Mouse (Mus musculus): ENCODE data around the gene Dhrs7b.
"Not testable (repeated sequence)": the region's sequence is repeated elsewhere in the genome, so short reads cannot be mapped to it uniquely, and the experiment has no call there.

Gene Dhrs7b

DNA sequence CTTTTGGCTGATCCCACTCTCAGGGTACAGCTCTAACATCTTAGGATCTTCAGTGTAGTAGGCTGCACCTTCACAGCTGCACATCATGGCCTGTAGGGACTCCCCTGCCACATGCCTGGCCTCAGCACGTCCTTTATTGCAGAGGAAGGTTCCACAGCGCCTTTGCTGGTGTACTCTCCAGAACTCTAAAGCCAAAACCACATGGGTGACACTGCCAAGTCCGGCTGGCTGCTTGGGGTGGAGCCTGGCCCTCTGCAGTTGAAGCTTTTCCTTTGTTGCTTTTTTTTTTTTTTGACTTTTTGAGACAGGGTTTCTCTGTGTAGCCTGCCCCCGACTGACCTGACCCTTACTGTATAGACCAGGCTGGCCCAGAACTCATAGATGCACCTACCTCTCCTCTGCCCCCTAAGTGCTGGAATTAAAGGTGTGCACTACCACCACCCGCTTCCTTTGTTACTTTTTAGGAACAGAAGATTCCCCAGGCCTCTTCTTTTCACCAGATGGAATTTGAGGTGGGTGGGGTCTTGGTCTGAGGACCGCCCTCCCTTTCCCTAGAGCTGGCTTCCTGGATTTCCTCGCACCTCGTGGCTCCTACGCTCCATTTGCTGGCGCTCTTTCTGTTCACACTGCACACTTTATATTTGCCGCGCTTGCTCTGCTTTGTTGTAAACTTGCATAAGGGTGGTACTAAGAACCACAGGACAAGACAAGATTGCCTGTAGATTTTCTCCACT lies 11.2 kb downstream of the Dhrs7b start:
- DNase-seq (ENCODE audit: low spot score), result no peak

DNA sequence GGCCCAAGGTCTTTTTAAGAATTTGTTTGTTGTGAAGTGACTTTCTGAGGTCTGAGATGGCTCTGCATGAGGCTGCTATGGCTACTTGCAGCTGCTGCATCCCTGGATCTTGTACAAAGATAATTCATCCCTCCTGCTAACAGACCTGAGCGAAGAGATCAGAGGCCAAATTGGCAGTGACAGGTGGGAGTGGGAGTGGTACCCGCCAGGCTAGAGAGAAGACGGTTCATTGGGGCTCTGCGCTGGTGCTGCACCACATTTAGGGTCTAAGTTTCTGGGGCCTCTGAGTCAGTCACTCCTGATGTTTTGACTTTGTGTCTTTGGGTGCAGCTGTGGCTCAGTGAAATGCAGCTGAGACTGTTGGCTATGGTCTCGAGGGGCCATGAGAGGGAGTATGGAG lies 13.0 kb downstream of the Dhrs7b start:
- no peak for DNase-seq (ENCODE audit: low spot score)

DNA sequence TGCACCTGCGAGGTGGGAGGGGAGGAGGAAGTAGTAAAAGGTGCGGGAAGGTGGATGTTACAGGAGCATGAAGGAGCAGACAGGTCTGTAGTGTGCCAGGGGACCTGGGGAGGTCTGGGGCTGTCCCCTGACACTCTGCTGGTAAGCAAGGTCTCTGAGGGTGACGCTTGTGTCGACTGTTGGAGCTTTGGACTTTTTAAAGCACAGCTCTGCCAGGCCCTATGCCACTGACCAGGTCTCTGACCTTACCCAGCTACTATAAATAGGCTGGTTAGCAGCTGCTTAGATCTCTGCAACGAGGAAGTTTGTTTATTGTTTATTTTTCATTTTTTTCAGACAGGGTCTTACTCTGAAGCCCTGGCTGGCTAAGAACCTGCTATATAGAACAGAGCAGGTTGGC lies 15.0 kb downstream of the Dhrs7b start:
- no peak for DNase-seq (ENCODE audit: low spot score)

DNA sequence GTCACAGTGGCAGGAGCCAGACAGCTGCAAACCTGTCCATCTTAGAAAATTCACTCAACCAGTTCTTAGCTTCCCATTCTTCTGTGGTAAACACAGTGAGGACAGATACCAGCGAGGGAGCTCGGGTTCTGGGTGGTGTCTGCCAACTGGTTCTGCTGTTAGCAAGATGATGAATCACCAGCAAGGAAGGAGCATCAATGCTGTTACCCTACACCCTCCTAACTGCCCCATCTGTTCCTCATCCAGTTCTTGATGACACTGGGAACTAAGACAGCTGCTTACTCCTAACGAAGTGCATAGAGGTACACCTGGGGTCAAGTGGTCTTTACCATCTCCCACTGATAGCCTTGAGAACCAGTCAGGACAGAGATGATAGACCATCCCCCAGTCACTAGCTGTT lies 26.2 kb downstream of the Dhrs7b start:
- DNase-seq (ENCODE audit: low spot score), result no peak

DNA sequence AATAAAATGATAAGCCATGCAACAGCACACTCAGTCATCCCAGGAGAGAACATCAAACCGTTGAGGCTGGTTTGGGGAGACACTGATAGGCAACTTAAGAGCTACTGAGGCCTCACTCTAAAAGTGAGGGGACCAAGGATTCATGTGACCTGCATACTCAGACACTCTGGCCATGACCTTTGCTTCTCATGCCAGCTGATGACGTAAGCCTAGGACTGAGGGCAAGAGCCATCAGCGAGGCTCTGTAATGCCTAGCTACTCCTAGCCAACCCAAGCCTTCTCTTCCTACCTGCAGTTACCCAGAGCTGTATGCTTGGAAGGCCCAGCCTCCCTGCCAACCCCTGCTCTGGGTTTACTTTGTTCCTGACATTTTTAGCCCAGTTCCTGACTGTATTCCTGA lies 31.6 kb downstream of the Dhrs7b start:
- DNase-seq (ENCODE audit: low spot score), result no peak

GRCm38 (mm10) chr11:60863196-60863595 lies 32.8 kb downstream of the Dhrs7b start:
- no peak for DNase-seq (ENCODE audit: low spot score)

DNA sequence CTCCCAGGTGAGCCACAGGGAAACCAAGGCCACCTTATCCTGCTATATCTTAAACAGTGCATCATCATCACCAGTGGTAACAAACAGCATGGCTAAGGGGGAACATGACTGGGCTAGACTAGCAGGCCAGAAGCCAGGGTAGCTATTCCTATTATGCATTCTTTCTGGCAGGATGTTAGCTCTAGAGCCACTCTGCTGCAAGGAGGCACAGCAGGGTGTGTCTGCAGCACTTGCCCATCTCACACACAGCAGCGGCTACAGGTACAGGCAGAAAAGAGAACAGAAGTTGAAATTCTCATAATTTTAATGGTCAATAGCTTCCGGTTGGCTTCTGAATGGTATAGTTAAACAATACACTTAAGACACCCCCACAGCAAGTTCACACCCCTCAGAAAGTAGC lies 33.7 kb downstream of the Dhrs7b start:
- no peak for DNase-seq (ENCODE audit: low spot score)

- DNase-seq (ENCODE audit: low spot score), result no peak
Measured at GRCm38 (mm10) chr11:60864916-60865315, 34.5 kb downstream of the Dhrs7b start.

DNA sequence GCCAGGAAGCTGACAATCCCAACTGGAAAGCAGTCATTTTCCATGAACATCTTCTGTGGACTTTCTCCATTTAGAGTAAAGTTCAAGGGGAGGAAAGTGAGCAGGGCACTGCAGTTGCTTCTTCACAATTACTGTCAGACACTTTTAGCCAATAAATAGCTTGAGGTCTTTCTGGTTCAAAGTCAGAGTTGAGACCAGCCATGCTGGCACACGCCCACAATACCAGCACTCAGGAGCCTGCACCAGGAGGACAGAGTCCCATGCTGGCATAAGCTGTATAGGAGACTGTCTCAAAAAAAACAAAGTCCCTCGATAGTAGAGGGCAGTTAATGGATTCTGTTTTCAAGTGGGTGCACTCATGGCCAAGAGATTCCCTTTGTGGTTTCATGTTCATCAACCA lies 35.6 kb downstream of the Dhrs7b start:
- no peak for DNase-seq (ENCODE audit: low spot score)

- no peak for DNase-seq (ENCODE audit: low spot score)
Measured at GRCm38 (mm10) chr11:60867456-60867855, 37.0 kb downstream of the Dhrs7b start.

- DNase-seq (ENCODE audit: low spot score), result no peak
Measured at GRCm38 (mm10) chr11:60867904-60868303, 37.5 kb downstream of the Dhrs7b start.

- DNase-seq (ENCODE audit: low spot score), result not testable (repeated sequence)
Measured at GRCm38 (mm10) chr11:60869471-60869870, 39.0 kb downstream of the Dhrs7b start.

- DNase-seq (ENCODE audit: low spot score), result no peak
Measured at GRCm38 (mm10) chr11:60871409-60871808, 41.0 kb downstream of the Dhrs7b start.

- no peak for DNase-seq (ENCODE audit: low spot score)
Measured at GRCm38 (mm10) chr11:60873101-60873500, 42.7 kb downstream of the Dhrs7b start.

DNA sequence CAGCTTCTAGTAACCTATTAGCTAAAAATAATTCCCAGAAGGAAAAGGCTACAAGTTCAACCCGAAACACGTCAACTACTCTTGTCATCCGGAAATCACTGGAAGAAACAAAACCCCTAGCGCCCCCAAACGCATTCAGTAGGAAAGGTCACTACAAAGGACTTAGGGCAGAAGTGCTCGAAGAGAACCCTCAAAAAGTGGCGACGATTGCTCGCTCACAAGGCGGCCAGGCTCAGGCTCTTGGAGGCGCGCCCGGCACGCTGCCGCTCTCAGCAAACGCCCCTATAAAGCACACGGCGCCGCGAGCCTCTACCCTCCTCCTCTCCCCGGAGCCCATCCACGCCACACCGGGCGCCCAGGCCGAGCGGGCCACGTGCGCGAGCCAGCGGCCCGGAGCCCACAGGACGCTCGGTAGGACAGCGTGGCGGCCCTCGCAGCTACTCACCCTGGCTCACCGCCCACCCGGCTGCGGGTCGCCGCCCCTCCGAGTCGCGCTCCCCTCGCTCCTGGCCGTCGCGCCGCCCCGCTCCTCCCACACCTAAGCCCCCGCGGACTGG lies 47.7 kb downstream of the Dhrs7b start:
- peak; percentile 59 for DNase-seq (ENCODE audit: low spot score)

- peak; percentile 99 for DNase-seq (ENCODE audit: low spot score)
Measured at GRCm38 (mm10) chr11:60878675-60879294, 48.4 kb downstream of the Dhrs7b start, which contains the start of gene Tmem11. TSS of gene Tmem11 (minus strand) at chr11:60879272.

DNA sequence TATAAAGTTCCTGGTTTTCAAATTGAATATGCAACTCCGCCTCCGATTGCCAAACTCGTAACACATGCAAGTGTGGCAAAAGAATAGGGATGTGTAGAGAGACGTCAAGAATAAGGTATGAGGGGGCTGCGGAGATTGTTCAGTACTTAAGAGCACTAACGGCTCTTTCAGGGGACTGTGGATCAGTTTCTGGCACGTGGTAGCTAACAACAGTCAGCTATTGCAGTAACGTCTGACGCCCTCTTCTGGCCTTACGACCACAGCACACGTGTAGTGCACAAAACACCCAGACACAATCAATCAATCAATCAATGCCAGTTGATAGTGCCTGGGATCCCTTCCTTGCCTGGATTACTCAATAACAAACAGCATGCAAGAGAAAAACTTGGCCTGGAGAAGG lies 49.0 kb downstream of the Dhrs7b start:
- peak; percentile 89 for DNase-seq (ENCODE audit: low spot score)

- no peak for DNase-seq (ENCODE audit: low spot score)
Measured at GRCm38 (mm10) chr11:60880559-60880958, 50.1 kb downstream of the Dhrs7b start.

DNA sequence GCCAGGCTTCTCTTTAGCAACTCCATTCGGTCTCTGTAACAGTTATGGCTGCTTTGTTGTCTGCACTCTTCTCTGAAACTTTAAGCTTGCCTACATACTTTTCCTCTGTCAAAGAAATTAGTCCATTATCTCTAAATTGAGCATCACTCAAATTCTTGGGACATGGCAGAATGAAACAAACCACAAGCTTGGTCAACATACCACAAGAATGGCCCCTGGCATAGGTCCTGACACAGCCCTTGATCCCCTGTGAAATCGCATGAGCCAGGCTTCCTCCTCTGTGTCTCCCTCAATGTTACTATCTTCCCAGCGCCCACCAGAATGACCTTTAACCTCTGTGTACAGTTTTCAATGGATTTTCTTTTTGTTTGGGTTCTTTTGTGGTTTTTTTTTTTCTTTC lies 52.0 kb downstream of the Dhrs7b start:
- DNase-seq (ENCODE audit: low spot score), result no peak

DNA sequence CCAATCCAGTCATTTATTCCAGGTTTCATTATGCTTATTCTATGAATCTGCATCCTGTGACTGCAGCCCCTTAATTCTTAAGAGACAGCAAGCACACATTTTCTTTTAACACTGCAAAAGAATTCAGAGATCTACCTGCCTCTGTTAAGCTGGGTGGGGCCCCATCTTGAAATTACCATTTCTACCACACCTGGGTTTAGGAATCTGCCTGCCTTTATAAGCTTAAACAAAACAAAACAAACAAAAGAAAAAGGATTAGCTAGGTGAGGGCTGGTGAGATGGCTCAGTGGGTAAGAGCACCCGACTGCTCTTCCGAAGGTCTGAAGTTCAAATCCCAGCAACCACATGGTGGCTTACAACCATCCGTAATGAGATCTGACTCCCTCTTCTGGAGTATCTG lies 56.6 kb downstream of the Dhrs7b start:
- DNase-seq (ENCODE audit: low spot score), result not testable (repeated sequence)

DNA sequence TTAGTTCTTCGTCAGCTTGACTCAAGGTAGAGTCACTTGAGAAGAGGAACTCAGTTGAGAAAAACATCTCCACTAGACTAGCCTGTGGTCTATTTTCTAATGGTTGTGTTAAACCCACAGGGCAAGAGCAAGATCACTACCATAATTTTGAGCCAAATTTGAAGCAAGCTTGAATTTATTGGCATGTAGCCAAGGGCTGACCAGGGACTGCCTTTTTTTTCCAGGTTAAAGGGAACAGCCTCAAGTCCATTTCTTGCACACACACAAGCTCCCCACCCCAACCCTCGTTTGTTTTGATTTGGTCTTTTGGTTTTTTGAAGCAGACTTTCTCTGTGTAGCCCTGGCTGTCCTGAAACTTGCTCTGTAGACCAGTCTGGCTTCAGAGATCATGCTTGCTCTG lies 59.4 kb downstream of the Dhrs7b start:
- no peak for DNase-seq (ENCODE audit: low spot score)

DNA sequence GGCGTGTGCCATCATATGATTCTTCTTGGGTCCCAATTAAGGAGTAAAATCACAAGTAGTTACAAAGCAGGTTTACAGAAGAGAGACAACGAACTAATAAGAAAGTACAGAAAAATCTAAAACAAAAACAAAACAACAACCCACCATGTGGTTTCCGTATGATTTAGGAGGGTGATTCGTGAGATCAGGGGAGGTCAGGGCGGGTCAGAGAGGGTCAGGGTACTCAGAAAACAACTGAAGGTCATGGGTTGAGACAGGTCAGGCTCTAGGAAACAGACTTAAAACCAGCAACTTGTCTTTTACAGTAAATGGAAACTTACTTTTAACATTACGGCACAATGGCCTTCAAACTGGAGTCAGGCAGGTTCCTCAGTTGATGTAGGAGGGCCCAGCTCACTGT lies 59.9 kb downstream of the Dhrs7b start:
- DNase-seq (ENCODE audit: low spot score), result no peak

DNA sequence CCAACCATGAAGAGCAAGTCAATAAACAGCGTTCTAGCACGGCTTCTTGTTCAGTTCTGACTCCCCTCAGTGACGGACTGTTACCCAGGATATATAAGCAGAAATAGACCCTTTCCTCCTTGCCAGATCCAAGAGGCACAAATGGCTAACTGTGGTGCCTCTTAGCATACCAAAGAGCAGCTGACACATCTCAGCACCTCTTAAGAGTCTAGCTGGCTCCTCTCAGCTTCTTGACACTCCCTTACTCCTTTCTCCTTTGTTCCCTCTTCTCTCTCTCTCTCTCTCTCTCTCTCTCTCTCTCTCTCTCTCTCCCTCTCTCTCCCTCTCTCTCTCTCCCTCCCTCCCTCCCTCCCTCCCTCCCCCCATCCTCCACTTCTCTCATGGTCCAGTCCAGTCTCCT lies 60.3 kb downstream of the Dhrs7b start:
- no peak for DNase-seq (ENCODE audit: low spot score)

DNA sequence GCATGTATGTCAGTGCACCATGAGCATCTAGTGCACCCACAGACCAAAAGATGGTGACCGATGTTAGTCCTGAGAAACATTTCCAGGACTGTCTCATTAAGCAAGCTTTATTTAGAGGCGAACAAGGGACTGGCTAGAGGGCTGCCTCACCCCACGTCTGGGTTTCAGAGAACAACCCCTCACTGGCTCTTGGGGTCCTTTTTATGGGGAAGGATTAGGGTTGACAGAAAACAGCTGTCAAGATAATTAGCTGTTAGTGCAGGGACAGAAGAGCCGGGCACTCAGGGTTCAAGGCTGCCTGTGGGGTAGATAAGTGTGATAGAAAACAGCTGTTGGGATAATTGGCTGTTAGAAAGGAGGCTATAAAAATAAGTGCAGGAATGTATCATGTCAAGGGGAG lies 65.5 kb downstream of the Dhrs7b start:
- peak; percentile 64 for DNase-seq (ENCODE audit: low spot score)
